Mouse (Mus musculus): Measurements from ENCODE around the gene Txn2.

The Txn2 gene

GRCm38 (mm10) chr15:77905275-77905970 lies 23.4 kb downstream of the Txn2 start:
- POLR2A ChIA-PET = interaction anchor here in 3 of 4 experiments (0.6 to 11.6 kb wide), 52 partner anchors 11 to 147 kb away, joined by 3 to 269 read pairs (median 4); partner anchors contain the start of genes Myh9 (in 3 of the 3), Eif3d (in 1 of the 3), Foxred2 (in 1 of the 3) and Txn2 (in 1 of the 3)
- CTCF ChIA-PET = interaction anchor here in 3 of 4 experiments (0.6 to 3.2 kb wide), 11 partner anchors 11 to 1158 kb away, joined by 3 to 24 read pairs (median 4); partner anchors contain the start of gene Apol8 (in 1 of the 3)

- POLR2A ChIA-PET = interaction anchor here in 3 of 4 experiments (0.6 to 11.6 kb wide), 29 partner anchors 10 to 1025 kb away, joined by 3 to 269 read pairs (median 5); partner anchors contain the start of gene Myh9 (in 1 of the 3)
- CTCF ChIA-PET = interaction anchor here in 3 of 4 experiments (0.6 to 1.4 kb wide), 4 partner anchors 8 to 129 kb away, joined by 4 to 7 read pairs (median 4); no protein-coding TSS in a partner anchor
Observed at GRCm38 (mm10) chr15:77904363-77904892, 24.4 kb downstream of the Txn2 start.

GRCm38 (mm10) chr15:77903176-77903575 lies 25.6 kb downstream of the Txn2 start:
- ChIA-PET CTCF (interaction anchor here in 1 of 4 experiments (0.6 kb wide), 1 partner anchor 121 kb away, joined by 3 read pairs; no protein-coding TSS in a partner anchor), POLR2A (interaction anchor here in 3 of 4 experiments (0.6 to 11.6 kb wide), 21 partner anchors 8 to 136 kb away, joined by 3 to 269 read pairs (median 4); partner anchors contain the start of gene Myh9 (in 1 of the 3))

GRCm38 (mm10) chr15:77894926-77895325 lies 33.9 kb downstream of the Txn2 start:
- CTCF ChIA-PET = interaction anchor here in 3 of 4 experiments (0.6 to 0.7 kb wide), 4 partner anchors 20 to 58 kb away, joined by 4 to 8 read pairs (median 6); no protein-coding TSS in a partner anchor
- POLR2A ChIA-PET = interaction anchor here in 3 of 4 experiments (0.7 to 16.1 kb wide), 12 partner anchors 9 to 80 kb away, joined by 3 to 344 read pairs (median 4); partner anchors contain the start of genes Eif3d (in 1 of the 3) and Myh9 (in 1 of the 3)

- CTCF ChIA-PET = interaction anchor here in 1 of 4 experiments (1.5 kb wide), 1 partner anchor 24 kb away, joined by 4 read pairs; no protein-coding TSS in a partner anchor
- POLR2A ChIA-PET = interaction anchor here in 3 of 4 experiments (0.7 to 16.1 kb wide), 13 partner anchors 10 to 109 kb away, joined by 3 to 344 read pairs (median 3); partner anchors contain the start of gene Myh9 (in 1 of the 3)
Observed at GRCm38 (mm10) chr15:77893292-77893691, 35.5 kb downstream of the Txn2 start.

- POLR2A ChIA-PET = interaction anchor here in 3 of 4 experiments (0.5 to 16.1 kb wide), 11 partner anchors 11 to 108 kb away, joined by 3 to 344 read pairs (median 3); no protein-coding TSS in a partner anchor
- CTCF ChIA-PET = interaction anchor here in 1 of 4 experiments (0.8 to 1.5 kb wide), 2 partner anchors 25 to 688 kb away, joined by 3 to 4 read pairs; no protein-coding TSS in a partner anchor
Observed at GRCm38 (mm10) chr15:77892420-77892819, 36.4 kb downstream of the Txn2 start.

GRCm38 (mm10) chr15:77891766-77892165 lies 37.0 kb downstream of the Txn2 start:
- CTCF ChIA-PET = interaction anchor here in 1 of 4 experiments (1.5 kb wide), 1 partner anchor 26 kb away, joined by 4 read pairs; no protein-coding TSS in a partner anchor
- POLR2A ChIA-PET = interaction anchor here in 3 of 4 experiments (0.5 to 16.1 kb wide), 6 partner anchors 9 to 22 kb away, joined by 3 to 344 read pairs (median 71); no protein-coding TSS in a partner anchor

GRCm38 (mm10) chr15:77889761-77890422 lies 38.9 kb downstream of the Txn2 start:
- POLR2A ChIA-PET = interaction anchor here (0.5 to 16.1 kb wide), 55 partner anchors 8 to 976 kb away, joined by 3 to 344 read pairs (median 5); partner anchors contain the start of genes Myh9 (in 2 of the 4) and Txn2 (in 1 of the 4)

GRCm38 (mm10) chr15:77888286-77888685 lies 40.5 kb downstream of the Txn2 start:
- CTCF ChIA-PET = interaction anchor here in 3 of 4 experiments (0.5 to 3.0 kb wide), 9 partner anchors 21 to 630 kb away, joined by 3 to 20 read pairs (median 4); no protein-coding TSS in a partner anchor

More at GRCm38 (mm10) chr15:77889761-77890422, 38.9 kb downstream of the Txn2 start:
- CTCF ChIA-PET = interaction anchor here (0.6 to 3.0 kb wide), 16 partner anchors 16 to 337 kb away, joined by 3 to 20 read pairs (median 4); partner anchors contain the start of gene Myh9 (in 1 of the 4)

GRCm38 (mm10) chr15:77887093-77887488 lies 41.7 kb downstream of the Txn2 start:
- CTCF ChIA-PET = interaction anchor here in 1 of 4 experiments (0.8 to 1.6 kb wide), 2 partner anchors 20 to 30 kb away, joined by 3 to 6 read pairs; no protein-coding TSS in a partner anchor
- POLR2A ChIA-PET = interaction anchor here in 3 of 4 experiments (0.6 to 16.1 kb wide), 17 partner anchors 7 to 62 kb away, joined by 4 to 344 read pairs (median 17); partner anchors contain the start of gene Myh9 (in 2 of the 3)

More at GRCm38 (mm10) chr15:77888286-77888685, 40.5 kb downstream of the Txn2 start:
- POLR2A ChIA-PET = interaction anchor here in 3 of 4 experiments (0.6 to 16.1 kb wide), 67 partner anchors 8 to 1041 kb away, joined by 3 to 344 read pairs (median 6); partner anchors contain the start of genes Myh9 (in 3 of the 3) and Eif3d (in 1 of the 3)

- CTCF ChIA-PET = interaction anchor here in 2 of 4 experiments (0.7 to 0.8 kb wide), 2 partner anchors 31 to 35 kb away, joined by 3 to 4 read pairs; no protein-coding TSS in a partner anchor
Observed at GRCm38 (mm10) chr15:77886369-77887092, 42.3 kb downstream of the Txn2 start.

GRCm38 (mm10) chr15:77885945-77886344 lies 42.9 kb downstream of the Txn2 start:
- ChIA-PET POLR2A (interaction anchor here in 3 of 4 experiments (0.6 to 16.1 kb wide), 15 partner anchors 8 to 904 kb away, joined by 3 to 344 read pairs (median 4); partner anchors contain the start of genes Mfng (in 1 of the 3) and Rbfox2 (in 1 of the 3)), CTCF (interaction anchor here in 2 of 4 experiments (0.6 to 0.7 kb wide), 2 partner anchors 35 to 87 kb away, joined by 3 to 4 read pairs; no protein-coding TSS in a partner anchor)

More at GRCm38 (mm10) chr15:77886369-77887092, 42.3 kb downstream of the Txn2 start:
- POLR2A ChIA-PET = interaction anchor here in 3 of 4 experiments (0.6 to 16.1 kb wide), 10 partner anchors 12 to 904 kb away, joined by 3 to 344 read pairs (median 24); partner anchors contain the start of genes Mfng (in 1 of the 3) and Rbfox2 (in 1 of the 3)

GRCm38 (mm10) chr15:77885159-77885558 lies 43.6 kb downstream of the Txn2 start:
- POLR2A ChIA-PET = interaction anchor here in 3 of 4 experiments (0.7 to 16.1 kb wide), 14 partner anchors 9 to 71 kb away, joined by 3 to 344 read pairs (median 4); partner anchors contain the start of gene Myh9 (in 1 of the 3)
- CTCF ChIA-PET = interaction anchor here in 1 of 4 experiments (0.6 kb wide), 1 partner anchor 86 kb away, joined by 3 read pairs; no protein-coding TSS in a partner anchor

GRCm38 (mm10) chr15:77883697-77884010 lies 45.2 kb downstream of the Txn2 start:
- ChIA-PET CTCF (interaction anchor here in 1 of 4 experiments (1.2 kb wide), 1 partner anchor 9 kb away, joined by 3 read pairs; no protein-coding TSS in a partner anchor), POLR2A (interaction anchor here in 3 of 4 experiments (0.5 to 16.1 kb wide), 14 partner anchors 10 to 85 kb away, joined by 3 to 344 read pairs (median 5); partner anchors contain the start of gene Myh9 (in 2 of the 3))

GRCm38 (mm10) chr15:77882797-77883696 lies 45.8 kb downstream of the Txn2 start:
- CTCF ChIA-PET = interaction anchor here in 2 of 4 experiments (0.6 to 1.2 kb wide), 3 partner anchors 9 to 34 kb away, joined by 3 read pairs; no protein-coding TSS in a partner anchor
- POLR2A ChIA-PET = interaction anchor here (0.5 to 16.1 kb wide), 33 partner anchors 8 to 84 kb away, joined by 3 to 344 read pairs (median 4); partner anchors contain the start of gene Myh9 (in 2 of the 4)

Data from embryonic stem cell, embryonic (primary cell).